In the genomic region with DNA sequence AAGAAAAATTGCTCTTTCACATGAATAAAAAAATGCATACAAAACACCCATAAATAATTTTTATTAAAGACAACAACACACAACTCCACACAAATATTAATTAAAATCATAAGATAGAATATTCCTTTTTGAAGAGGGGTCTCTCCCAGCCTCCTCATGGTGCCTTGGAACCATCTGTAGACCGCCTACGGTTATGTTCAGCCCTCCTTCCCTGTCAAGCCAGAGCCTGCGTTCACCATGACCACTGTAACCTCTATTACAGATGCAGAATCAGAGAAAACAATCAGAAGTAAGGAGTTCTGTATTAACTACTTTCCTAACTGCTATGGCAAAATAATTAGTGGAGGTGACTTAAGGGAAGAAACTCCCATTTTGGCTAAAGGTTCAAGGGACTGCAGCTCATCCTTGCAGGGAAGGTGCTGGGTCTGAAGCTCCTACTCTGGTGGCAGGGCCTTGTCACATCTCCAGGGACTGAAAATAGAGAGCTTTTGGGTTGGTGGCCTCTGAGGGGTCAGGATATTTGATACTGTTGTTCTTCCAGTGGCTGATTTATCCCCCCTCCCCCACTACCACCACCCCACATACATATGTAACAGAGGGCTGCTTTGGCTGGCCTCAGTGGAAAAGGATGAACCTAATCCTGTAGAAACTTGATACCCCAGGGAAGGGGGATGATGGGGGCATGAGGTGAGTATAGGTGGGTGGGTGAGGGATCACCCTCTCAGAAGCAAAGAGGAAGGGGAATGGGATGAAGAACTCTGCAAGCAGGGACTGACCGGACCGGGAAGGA, we compare ENCODE assay signal across 22 mouse cellular contexts.
DNase-seq lines count a peak whose midpoint lies in the region; ATAC-seq lines count a peak whose summit lies in the region.
"Had no signal": no experiment of that assay in that cellular context is flagged by ENCODE, and none has a peak within 500 bp of the region (broad histone marks: within the 10 kb centered on the region; RNA-seq: fewer than 3 reads in every experiment).

No protein-coding gene starts in this region.

- no peak overlapping the region for H3K4me2 ChIP-seq in kidney, embryonic 14.5 days (replicated peaks; ENCODE audit: low read depth, low read length)
- H3K4me2 ChIP-seq in limb, embryonic 11.5 days (ENCODE audit: low read depth, severe bottlenecking) = no peak overlapping the region
- H3K4me2 ChIP-seq: forebrain, embryonic 15.5 days; heart, embryonic 13.5 days; hindbrain, embryonic 13.5 days had no signal

- H3K9me3 ChIP-seq in kidney, embryonic 14.5 days (ENCODE audit: control insufficient read depth, low read length) = no peaks in the 10 kb centered on the region
- no peaks in the 10 kb centered on the region for H3K9me3 ChIP-seq in limb, embryonic 11.5 days (ENCODE audit: control insufficient read depth, low read length)
- no peaks in the 10 kb centered on the region for H3K9me3 ChIP-seq in limb, embryonic 10.5 days (replicated peaks)
- H3K9me3 ChIP-seq: forebrain, embryonic 15.5 days; heart, embryonic 13.5 days; hindbrain, embryonic 13.5 days had no signal

- DNase-seq in embryo, embryonic 10.5 days (ENCODE audit: low spot score) = peak; percentile 29
- DNase-seq in embryo, embryonic 10 days (ENCODE audit: low spot score) = no peak
- no peak for DNase-seq in kidney, adult 11 months
- no peak for DNase-seq in limb, embryonic 11.5 days (ENCODE audit: low spot score)
- DNase-seq in limb, embryonic 10.5 days (ENCODE audit: low spot score) = no peak
- DNase-seq in cerebellum, postnatal 25 days = no peak
- DNase-seq: adrenal gland, adult 8-10 months; adrenal gland, postnatal 36 days; B cell, adult 2 months; cerebellum, adult 11-12 months; cerebellum, adult 9-10 months; cerebellum, postnatal 36 days; gastrocnemius, postnatal 36 days; heart, adult 11 months; heart, postnatal 36 days had no signal

- H3K36me3 ChIP-seq in kidney, embryonic 14.5 days (ENCODE audit: control insufficient read depth, insufficient read depth, low read length) = no peaks in the 10 kb centered on the region
- H3K36me3 ChIP-seq in limb, embryonic 11.5 days (ENCODE audit: control insufficient read depth, insufficient read depth, low read length) = no peaks in the 10 kb centered on the region
- no peaks in the 10 kb centered on the region for H3K36me3 ChIP-seq in limb, embryonic 10.5 days
- H3K36me3 ChIP-seq: forebrain, embryonic 15.5 days; G1E; heart, embryonic 13.5 days; hindbrain, embryonic 13.5 days had no signal

- ATAC-seq in kidney, embryonic 14.5 days (ENCODE audit: low FRiP score, low TSS enrichment) = peak; percentile 95
- 0 out of 2 replicates have a peak, but pooled peaks have one; percentile 21 for ATAC-seq in limb, embryonic 11.5 days (ENCODE audit: insufficient number of reproducible peaks, low FRiP score, low TSS enrichment, low read depth)
- ATAC-seq: CD4-positive, CD25-positive, alpha-beta regulatory T cell, adult 4 months; forebrain, embryonic 15.5 days had no signal

- no peaks in the 10 kb centered on the region for H3K27me3 ChIP-seq in kidney, embryonic 14.5 days (ENCODE audit: control insufficient read depth, insufficient read depth, low read length)
- no peaks in the 10 kb centered on the region for H3K27me3 ChIP-seq in limb, embryonic 11.5 days (ENCODE audit: control insufficient read depth, insufficient read depth, low read length)
- no peaks in the 10 kb centered on the region for H3K27me3 ChIP-seq in limb, embryonic 10.5 days (ENCODE audit: low read depth, poor library complexity, severe bottlenecking)
- H3K27me3 ChIP-seq: forebrain, embryonic 15.5 days; heart, embryonic 13.5 days; hindbrain, embryonic 13.5 days had no signal

- H3K4me1 ChIP-seq in kidney, embryonic 14.5 days (ENCODE audit: control insufficient read depth, insufficient read depth, low read length) = 0 out of 2 replicates have a peak, but pooled peaks cover 3% of the 10 kb centered on the region
- no peaks in the 10 kb centered on the region for H3K4me1 ChIP-seq in limb, embryonic 11.5 days (ENCODE audit: control insufficient read depth, insufficient read depth, low read length)
- peaks cover 6% of the 10 kb centered on the region for H3K4me1 ChIP-seq in limb, embryonic 10.5 days
- 0 out of 2 replicates have a peak, but pooled peaks cover 2% of the 10 kb centered on the region for H3K4me1 ChIP-seq in brown adipose tissue, adult 24 weeks (ENCODE audit: control insufficient read depth, insufficient read depth, insufficient read length, low read length)
- H3K4me1 ChIP-seq: heart, embryonic 13.5 days had no signal

- H3K9ac ChIP-seq in kidney, embryonic 14.5 days (ENCODE audit: low read depth, low read length) = no peak overlapping the region
- H3K9ac ChIP-seq in limb, embryonic 11.5 days (ENCODE audit: low read length) = no peak overlapping the region
- H3K9ac ChIP-seq: forebrain, embryonic 15.5 days; heart, embryonic 13.5 days; hindbrain, embryonic 13.5 days had no signal

- H3K27ac ChIP-seq in kidney, embryonic 14.5 days (ENCODE audit: low read depth, low read length) = no peak overlapping the region
- no peak overlapping the region for H3K27ac ChIP-seq in limb, embryonic 11.5 days (replicated peaks; ENCODE audit: low read depth, low read length)
- H3K27ac ChIP-seq in limb, embryonic 10.5 days = no peak overlapping the region
- H3K27ac ChIP-seq in brown adipose tissue, adult 24 weeks (replicated peaks; ENCODE audit: low read depth, low read length) = peak overlapping the region; percentile 31
- H3K27ac ChIP-seq: forebrain, embryonic 15.5 days; heart, embryonic 13.5 days; hindbrain, embryonic 13.5 days had no signal

- 57% methylated on average over 5 of the region's 5 CpGs for WGBS in kidney, embryonic 14.5 days
- 72% methylated on average over 5 of the region's 5 CpGs for whole genome bisulfite sequencing in limb, embryonic 11.5 days
- 71% methylated on average over 5 of the region's 5 CpGs for WGBS in limb, embryonic 10.5 days

- no peak overlapping the region for H3K4me3 ChIP-seq in kidney, embryonic 14.5 days (ENCODE audit: low read length)
- H3K4me3 ChIP-seq in limb, embryonic 11.5 days (ENCODE audit: low read depth, low read length) = no peak overlapping the region
- H3K4me3 ChIP-seq in limb, embryonic 10.5 days = no peak overlapping the region
- H3K4me3 ChIP-seq in brown adipose tissue, adult 24 weeks (ENCODE audit: insufficient read depth, low read depth, low read length) = no peak overlapping the region
- H3K4me3 ChIP-seq: forebrain, embryonic 15.5 days; heart, embryonic 13.5 days; hindbrain, embryonic 13.5 days had no signal
